Mouse (Mus musculus) cortical plate, adult 2 months (tissue): ENCODE measurements around the gene Rnase4.

Experiments
- CTCF ChIP-seq: fragments of 200-500 bp; IDR thresholded peaks from 2 replicates; pipeline ENCODE4 v1.5.1; 2011; ENCODE audit warnings: mild to moderate bottlenecking, control low read depth, low read length; ENCODE audit not compliant: insufficient read depth; ENCODE audit errors: extremely low read depth
- POLR2A ChIP-seq: fragments of 200-500 bp; IDR thresholded peaks from 2 replicates; pipeline ENCODE4 v1.6.1; 2011; ENCODE audit warnings: mild to moderate bottlenecking, low read length, control low read depth; ENCODE audit not compliant: insufficient read depth; ENCODE audit errors: extremely low read depth

DNA sequence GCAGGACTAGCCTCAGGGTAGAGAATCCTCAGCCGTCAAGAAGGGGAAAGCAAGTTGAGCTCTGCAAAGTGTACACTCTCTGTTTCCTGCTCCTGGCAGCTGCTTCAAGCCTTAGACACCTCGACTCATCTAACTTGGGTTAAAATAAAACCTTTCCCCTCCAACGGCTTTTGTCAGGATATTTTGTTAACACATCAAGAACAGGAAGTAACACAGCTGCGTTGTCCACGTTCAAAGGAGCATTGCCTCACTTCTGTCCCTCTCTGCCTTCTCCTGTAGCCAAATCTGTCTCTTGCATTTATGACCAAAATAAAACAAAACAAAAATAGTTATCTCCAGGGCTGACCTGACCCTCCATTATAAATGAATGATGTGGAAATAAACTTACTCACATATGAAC lies 43.0 kb upstream of the Rnase4 start:
- no peak for TF ChIP-seq POLR2A
- TF ChIP-seq CTCF = no peak
